Mouse (Mus musculus) limb, embryonic 13.5 days (tissue): ENCODE results near the gene Rnf212b. TPM values are rescaled to one million over a fixed set of nuclear protein-coding genes. Genes with fewer than 3 reads are reported as not detected.

Experiments
- ATAC-seq: fragments of 200-750 bp; cut with Nextera tagmentation; 2 replicates; pipeline ENCODE4 v1.8.0; 2017; ENCODE audit warnings: low read depth, moderate number of reproducible peaks, moderate TSS enrichment; ENCODE audit not compliant: low FRiP score
- H3K27ac ChIP-seq: fragments of 300-500 bp; sonication (generic); 2 replicates; pipeline ENCODE4 v1.5.1; 2015; ENCODE audit warnings: inconsistent platforms, mild to moderate bottlenecking, moderate library complexity
- H3K27me3 ChIP-seq: fragments of 300-500 bp; sonication (generic); 2 replicates; pipeline ENCODE4 v1.6.1; 2015; ENCODE audit warnings: mild to moderate bottlenecking, inconsistent platforms
- H3K36me3 ChIP-seq: fragments of 300-500 bp; sonication (generic); 2 replicates; pipeline ENCODE4 v1.6.1; 2015; ENCODE audit warnings: inconsistent platforms, mild to moderate bottlenecking, moderate library complexity
- H3K4me1 ChIP-seq: fragments of 300-500 bp; sonication (generic); 2 replicates; pipeline ENCODE4 v1.6.1; 2015; ENCODE audit warnings: inconsistent platforms
- H3K4me2 ChIP-seq: fragments of 300-500 bp; sonication (generic); replicated peaks from 2 replicates; pipeline ENCODE4 v1.6.1; 2015; ENCODE audit warnings: inconsistent platforms, mild to moderate bottlenecking, moderate library complexity
- H3K4me3 ChIP-seq: fragments of 300-500 bp; sonication (generic); 2 replicates; pipeline ENCODE4 v1.5.1; 2015; ENCODE audit warnings: moderate library complexity, mild to moderate bottlenecking, inconsistent platforms
- H3K9ac ChIP-seq: fragments of 300-500 bp; sonication (generic); 2 replicates; pipeline ENCODE4 v1.6.1; 2015; ENCODE audit warnings: mild to moderate bottlenecking, inconsistent platforms
- H3K9me3 ChIP-seq: fragments of 300-500 bp; sonication (generic); 2 replicates; pipeline ENCODE4 v1.6.1; 2016; ENCODE audit warnings: inconsistent platforms
- WGBS: fragments of 180-500 bp; shearing (Covaris S2); methylation state at CpG from one replicate; pipeline ENCODE4 v1.1.7; 2015; 5-methylcytosine and 5-hydroxymethylcytosine counted together
- polyA plus RNA-seq: library from polyadenylated mRNA; unstranded; fragments of >200 nt; fragmentation: Nextera tagmentation; extraction: Ambion mirVana; gene quantifications from 2 replicates; pipeline ENCODE4 v1.2.1, GENCODE M21; 2015

Gene Rnf212b
- polyA plus RNA-seq, 1 experiment from 2014 or later, result not detected

DNA sequence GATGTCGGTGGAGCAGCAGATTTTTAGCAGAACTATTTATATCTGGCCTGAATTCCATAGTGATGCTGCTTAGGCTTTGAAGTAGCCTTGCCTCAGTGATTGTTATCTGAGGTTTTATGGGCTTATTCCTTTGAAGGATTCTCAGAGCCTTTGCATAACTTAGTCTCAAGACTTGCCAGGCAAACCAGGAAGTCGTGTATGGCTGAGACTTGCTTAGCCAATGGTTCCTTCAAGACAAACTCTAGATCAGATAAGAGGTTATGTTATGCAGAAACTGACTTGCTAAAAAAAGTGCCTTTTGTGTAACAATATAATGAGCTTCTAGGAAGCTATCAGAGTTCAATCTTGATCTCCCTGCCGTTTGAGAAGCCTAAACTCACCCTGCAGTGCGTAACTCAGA, 11.5 kb upstream of the Rnf212b start:
- ATAC-seq, result no peak
- no peaks in the 10 kb centered on the region for H3K4me1 ChIP-seq

DNA sequence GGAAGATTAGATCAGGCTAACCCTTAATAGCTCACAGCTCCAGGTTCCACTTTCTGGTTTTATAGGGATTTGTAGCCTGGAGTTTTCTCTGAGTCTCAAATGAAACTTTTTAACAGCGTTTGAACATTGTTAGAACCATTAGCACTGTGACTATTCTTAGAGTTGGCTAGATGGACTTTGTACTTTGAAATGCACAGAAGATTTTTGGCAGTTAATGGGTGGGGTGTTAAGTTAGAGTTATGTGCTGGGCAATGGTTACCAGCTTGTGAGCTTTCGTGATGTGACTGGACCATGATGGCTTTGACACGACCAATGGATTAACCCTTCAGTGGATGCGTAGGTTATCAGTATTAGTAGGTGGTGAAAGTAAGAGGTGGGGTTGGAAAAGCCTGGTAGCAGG, 7.8 kb upstream of the Rnf212b start:
- Histone ChIP-seq H3K4me2 (no peak overlapping the region), H3K4me1 (no peaks in the 10 kb centered on the region), H3K27ac (no peak overlapping the region), H3K4me3 (no peak overlapping the region), H3K9me3 (no peaks in the 10 kb centered on the region), H3K27me3 (peaks cover 3% of the 10 kb centered on the region; the same call in 1 of the 2 replicates), H3K36me3 (no peaks in the 10 kb centered on the region), H3K9ac (no peak overlapping the region)
- 75% methylated on average over 4 of the region's 4 CpGs for WGBS
- no peak for ATAC-seq

More for the DNA sequence above, 11.5 kb upstream of the Rnf212b start:
- Histone ChIP-seq H3K27ac (no peak overlapping the region), H3K9me3 (no peaks in the 10 kb centered on the region), H3K4me3 (no peak overlapping the region), H3K9ac (no peak overlapping the region), H3K27me3 (peaks cover 12% of the 10 kb centered on the region), H3K4me2 (no peak overlapping the region), H3K36me3 (no peaks in the 10 kb centered on the region)
- 68% methylated on average over 4 of the region's 4 CpGs for WGBS

DNA sequence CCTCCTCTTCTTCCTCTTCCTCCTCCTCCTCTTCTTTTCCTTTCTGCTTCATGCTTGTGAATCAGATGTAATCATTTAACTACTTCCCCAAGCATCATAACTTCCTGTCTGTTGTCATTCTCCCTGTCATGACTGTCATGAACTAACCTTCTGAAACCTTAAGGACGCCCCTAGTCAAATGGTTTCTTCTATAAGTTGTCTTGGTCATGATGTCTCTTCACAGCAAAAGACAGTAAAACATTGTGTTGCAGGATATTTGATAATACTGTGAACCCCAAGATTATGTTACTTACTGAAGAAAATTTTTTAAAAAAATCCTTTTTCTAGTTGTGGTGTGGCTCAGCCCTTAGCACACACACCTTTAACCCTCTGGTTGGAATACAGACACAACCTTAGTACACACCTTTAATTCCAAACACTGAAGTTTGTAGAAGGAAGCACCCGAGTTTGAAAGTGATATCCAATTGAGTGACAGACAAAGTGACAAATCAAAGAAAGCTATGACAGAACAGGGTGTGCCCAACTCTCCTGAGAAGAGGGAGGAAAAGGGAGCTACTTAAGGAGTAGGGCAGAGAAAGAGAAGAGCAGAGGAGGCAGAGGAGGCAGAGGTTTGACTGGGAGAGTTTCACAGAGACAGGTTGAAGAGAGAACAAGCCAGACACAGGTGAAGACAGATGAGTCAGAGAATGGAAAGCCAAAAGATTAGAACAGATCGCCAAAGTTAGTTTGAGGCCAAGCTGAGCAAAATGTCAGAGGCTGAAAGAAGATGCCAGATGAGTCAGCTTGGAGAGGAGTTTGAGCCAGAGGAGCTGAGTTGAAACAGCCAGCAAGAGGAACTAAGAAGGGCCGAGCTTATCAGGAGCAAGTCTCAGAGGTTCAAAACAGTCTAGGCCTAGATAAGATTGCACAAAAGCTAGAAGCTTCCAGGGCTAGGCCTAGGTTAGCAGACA, 4.9 kb upstream of the Rnf212b start:
- ATAC-seq, result no peak
- peaks cover 3% of the 10 kb centered on the region; the same call in 1 of the 2 replicates for H3K27me3 ChIP-seq
- H3K9ac ChIP-seq, result no peak overlapping the region
- 72% methylated on average over 4 of the region's 4 CpGs for WGBS
- no peaks in the 10 kb centered on the region for H3K36me3 ChIP-seq
- no peak overlapping the region for H3K4me3 ChIP-seq
- H3K27ac ChIP-seq, result no peak overlapping the region
- no peaks in the 10 kb centered on the region for H3K4me1 ChIP-seq
- no peak overlapping the region for H3K4me2 ChIP-seq
- no peaks in the 10 kb centered on the region for H3K9me3 ChIP-seq

DNA sequence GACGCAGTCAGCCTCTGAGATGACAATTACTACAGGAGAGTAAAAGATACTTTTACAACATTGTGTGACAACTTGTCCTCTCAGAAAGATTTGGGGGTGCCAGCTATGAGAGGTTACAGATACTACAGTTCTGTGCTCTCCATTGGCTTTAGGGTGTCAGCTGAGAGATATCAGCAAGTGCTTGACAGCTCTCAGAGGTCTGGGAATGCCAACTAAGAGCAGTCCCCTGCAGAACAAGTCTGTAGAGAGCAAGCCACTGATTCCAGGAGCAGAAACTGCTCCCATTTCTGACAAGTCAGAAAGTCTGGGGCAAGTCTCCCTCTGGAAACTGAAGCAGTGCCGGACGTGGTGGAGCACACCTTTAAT, 4.3 kb upstream of the Rnf212b start:
- no peak overlapping the region for H3K4me3 ChIP-seq
- H3K4me1 ChIP-seq, result no peaks in the 10 kb centered on the region
- H3K9ac ChIP-seq, result no peak overlapping the region
- no peaks in the 10 kb centered on the region for H3K36me3 ChIP-seq
- H3K9me3 ChIP-seq, result no peaks in the 10 kb centered on the region
- H3K27me3 ChIP-seq, result peaks cover 3% of the 10 kb centered on the region; the same call in 1 of the 2 replicates
- ATAC-seq, result no peak
- 84% methylated on average over 3 of the region's 3 CpGs for whole genome bisulfite sequencing
- H3K27ac ChIP-seq, result no peak overlapping the region
- no peak overlapping the region for H3K4me2 ChIP-seq

DNA sequence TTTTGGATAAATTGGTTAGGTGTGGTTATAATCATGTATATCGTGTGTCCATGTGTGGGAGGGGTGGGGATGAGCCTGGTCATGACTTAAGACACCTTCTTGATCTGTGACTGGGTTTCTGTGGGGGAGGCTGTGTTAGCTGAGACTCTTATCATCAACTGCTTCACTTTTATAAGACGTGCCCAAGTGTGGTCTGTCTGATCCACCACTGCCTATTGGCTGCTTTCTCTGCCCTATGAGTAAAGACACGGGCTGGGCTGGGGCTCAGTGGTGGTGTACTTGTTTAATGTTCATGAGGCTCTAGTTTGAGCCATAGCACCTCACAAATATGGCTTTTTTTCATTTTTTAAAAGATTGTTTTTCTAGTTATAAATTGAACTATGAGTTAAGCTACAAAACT, 1.8 kb downstream of the Rnf212b start:
- Histone ChIP-seq H3K9me3 (no peaks in the 10 kb centered on the region), H3K4me3 (no peak overlapping the region), H3K4me2 (no peak overlapping the region), H3K4me1 (no peaks in the 10 kb centered on the region), H3K27ac (no peak overlapping the region), H3K27me3 (no peaks in the 10 kb centered on the region), H3K36me3 (no peaks in the 10 kb centered on the region), H3K9ac (no peak overlapping the region)
- WGBS, result 65% methylated on average over 3 of the region's 3 CpGs
- ATAC-seq, result no peak

DNA sequence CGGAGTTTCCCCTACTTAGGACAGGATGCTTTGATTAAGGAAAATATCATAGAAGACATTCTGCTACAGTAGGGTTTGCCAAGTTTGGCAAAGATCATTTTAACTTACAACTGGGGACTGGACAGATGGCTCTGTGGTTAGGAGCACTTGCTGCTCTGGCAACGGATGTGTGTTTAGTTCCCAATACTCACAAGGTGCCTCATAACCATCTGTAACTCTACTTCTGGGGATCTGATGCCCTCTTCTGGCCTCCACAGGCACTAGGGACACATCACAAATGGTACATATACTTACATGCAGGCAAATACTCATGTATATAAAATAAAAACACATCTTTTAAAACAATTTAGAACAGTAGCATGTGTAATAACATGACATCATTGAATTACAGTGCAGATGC, 3.9 kb downstream of the Rnf212b start:
- WGBS, result 39% methylated on average over 2 of the region's 2 CpGs
- Histone ChIP-seq H3K9me3 (no peaks in the 10 kb centered on the region), H3K4me1 (no peaks in the 10 kb centered on the region), H3K4me2 (no peak overlapping the region), H3K4me3 (no peak overlapping the region), H3K9ac (no peak overlapping the region), H3K27me3 (no peaks in the 10 kb centered on the region), H3K27ac (no peak overlapping the region), H3K36me3 (no peaks in the 10 kb centered on the region)
- no peak for ATAC-seq

DNA sequence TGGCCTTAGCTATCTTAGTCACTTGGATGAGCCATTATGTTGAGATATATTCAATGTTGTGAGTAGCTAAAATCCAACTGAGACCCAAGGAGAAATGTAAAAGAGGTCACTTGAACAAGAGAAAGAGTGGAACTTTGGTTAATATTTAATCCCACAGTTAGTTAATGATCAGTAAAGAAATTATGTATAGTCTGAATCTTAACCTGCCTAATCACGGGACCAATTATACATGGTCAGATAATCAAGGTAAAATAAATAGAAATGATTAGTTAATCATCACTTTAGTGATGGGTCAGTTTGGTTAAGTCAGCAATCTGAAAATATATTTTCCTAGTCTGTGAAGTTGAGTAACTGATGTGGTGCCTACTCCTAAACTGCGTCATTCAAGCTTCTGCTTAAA, 8.4 kb downstream of the Rnf212b start:
- 89% methylated on average over 2 of the region's 2 CpGs for WGBS
- H3K9me3 ChIP-seq, result no peaks in the 10 kb centered on the region

DNA sequence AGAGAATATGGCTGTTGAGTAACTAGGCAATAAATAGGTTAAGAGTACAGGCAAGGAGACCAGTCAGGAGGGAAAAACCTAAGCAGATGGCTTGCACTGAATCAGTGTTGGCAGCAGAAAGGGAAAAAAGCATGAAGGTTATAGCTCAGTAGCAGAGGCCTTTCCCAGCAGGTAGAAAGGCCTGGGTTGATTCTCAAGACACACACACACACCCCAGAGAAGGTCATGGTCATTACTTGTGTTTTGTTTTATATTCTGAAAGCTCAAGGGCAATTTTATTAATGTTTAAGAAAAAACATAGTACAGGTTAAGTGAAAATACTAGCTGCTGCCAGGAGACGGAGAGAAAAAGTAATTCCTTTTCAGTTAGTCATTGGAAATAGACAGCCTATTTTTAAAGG, 9.8 kb downstream of the Rnf212b start:
- no peak for ATAC-seq
- H3K4me1 ChIP-seq, result no peaks in the 10 kb centered on the region
- H3K27me3 ChIP-seq, result no peaks in the 10 kb centered on the region
- no peaks in the 10 kb centered on the region for H3K36me3 ChIP-seq
- H3K27ac ChIP-seq, result no peak overlapping the region
- H3K4me3 ChIP-seq, result no peak overlapping the region
- no peaks in the 10 kb centered on the region for H3K9me3 ChIP-seq
- 63% methylated on average over 1 of the region's 1 CpGs for whole genome bisulfite sequencing
- H3K4me2 ChIP-seq, result no peak overlapping the region
- H3K9ac ChIP-seq, result no peak overlapping the region

More for the DNA sequence above, 8.4 kb downstream of the Rnf212b start:
- no peak for ATAC-seq
- Histone ChIP-seq H3K27ac (no peak overlapping the region), H3K36me3 (no peaks in the 10 kb centered on the region), H3K4me1 (no peaks in the 10 kb centered on the region), H3K9ac (no peak overlapping the region), H3K4me3 (no peak overlapping the region), H3K27me3 (no peaks in the 10 kb centered on the region), H3K4me2 (no peak overlapping the region)

DNA sequence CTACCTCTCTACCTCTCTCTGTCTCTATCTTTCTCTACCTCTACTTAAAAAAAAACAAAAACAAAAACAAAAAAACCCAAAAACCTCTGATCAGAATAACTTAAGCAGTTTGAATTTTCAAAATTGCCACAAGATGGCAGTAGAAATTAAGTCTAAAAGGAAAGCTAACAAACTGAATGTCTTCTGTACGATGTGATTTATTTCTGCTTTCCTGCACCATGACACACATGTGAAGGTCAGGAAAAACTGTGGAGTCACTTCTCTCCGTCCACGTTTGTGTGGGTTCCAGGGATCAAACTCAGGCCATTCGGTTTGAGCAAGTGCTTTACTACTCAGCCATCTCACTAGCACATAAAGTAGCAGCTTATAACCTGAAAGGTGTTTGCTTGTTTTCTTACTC, 29.5 kb downstream of the Rnf212b start:
- no peaks in the 10 kb centered on the region for H3K9me3 ChIP-seq
- no peak overlapping the region for H3K4me3 ChIP-seq
- no peaks in the 10 kb centered on the region for H3K4me1 ChIP-seq
- H3K27ac ChIP-seq, result no peak overlapping the region
- H3K27me3 ChIP-seq, result 0 out of 2 replicates have a peak, but pooled peaks cover 3% of the 10 kb centered on the region
- no peak overlapping the region for H3K9ac ChIP-seq
- WGBS, result 4% methylated on average over 4 of the region's 4 CpGs
- H3K4me2 ChIP-seq, result no peak overlapping the region
- ATAC-seq, result no peak
- no peaks in the 10 kb centered on the region for H3K36me3 ChIP-seq

DNA sequence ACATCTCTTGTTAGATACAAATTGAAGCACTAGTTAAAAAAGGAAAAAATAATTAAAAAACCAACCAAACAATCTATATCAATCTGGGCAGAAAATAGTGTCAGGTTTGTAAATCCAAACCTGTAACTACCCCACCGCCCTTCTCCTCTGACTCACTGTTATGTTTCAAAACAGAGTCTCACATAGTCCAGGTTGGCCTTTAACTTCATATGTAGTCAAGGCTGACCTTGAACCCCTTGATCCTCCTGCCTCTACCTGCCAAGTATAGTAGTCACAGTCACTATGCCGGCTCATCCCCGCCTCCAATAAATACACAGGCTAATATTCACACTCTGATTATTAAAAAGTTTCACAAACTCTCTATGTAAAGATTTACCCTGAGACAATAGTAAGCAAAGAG, 41.8 kb downstream of the Rnf212b start:
- no peak for ATAC-seq
- 96% methylated on average over 3 of the region's 3 CpGs for WGBS
- H3K27ac ChIP-seq, result no peak overlapping the region

DNA sequence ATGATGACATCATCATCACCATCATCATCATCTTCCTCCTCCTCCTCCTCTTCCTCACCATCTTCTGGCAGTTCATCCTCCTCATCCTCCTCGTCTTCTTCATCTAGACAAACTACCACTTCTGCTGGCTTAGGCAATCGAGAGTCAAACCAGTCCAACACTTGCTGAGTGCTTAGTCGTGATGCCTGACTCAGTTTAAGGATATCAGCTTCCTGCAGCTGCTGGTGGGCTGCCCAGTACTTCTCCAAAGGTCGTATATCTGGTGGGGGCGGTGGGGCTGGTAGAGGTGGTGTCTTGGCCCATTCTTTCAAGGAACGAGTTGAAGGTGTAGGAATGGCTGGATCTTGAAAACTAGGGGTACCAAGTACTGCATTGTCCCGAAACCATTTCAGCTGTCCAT, 42.8 kb downstream of the Rnf212b start:
- H3K4me1 ChIP-seq, result no peaks in the 10 kb centered on the region
- H3K27ac ChIP-seq, result no peak overlapping the region
- H3K4me3 ChIP-seq, result no peak overlapping the region
- peaks cover 40% of the 10 kb centered on the region for H3K36me3 ChIP-seq
- no peak overlapping the region for H3K4me2 ChIP-seq
- ATAC-seq, result no peak
- H3K9me3 ChIP-seq, result no peaks in the 10 kb centered on the region
- WGBS, result 86% methylated on average over 7 of the region's 7 CpGs
- no peak overlapping the region for H3K9ac ChIP-seq
- H3K27me3 ChIP-seq, result no peaks in the 10 kb centered on the region

More for the DNA sequence above, 41.8 kb downstream of the Rnf212b start:
- Histone ChIP-seq H3K9ac (no peak overlapping the region), H3K4me1 (no peaks in the 10 kb centered on the region), H3K4me2 (no peak overlapping the region), H3K9me3 (no peaks in the 10 kb centered on the region), H3K27me3 (no peaks in the 10 kb centered on the region), H3K4me3 (no peak overlapping the region), H3K36me3 (peaks cover 40% of the 10 kb centered on the region)

DNA sequence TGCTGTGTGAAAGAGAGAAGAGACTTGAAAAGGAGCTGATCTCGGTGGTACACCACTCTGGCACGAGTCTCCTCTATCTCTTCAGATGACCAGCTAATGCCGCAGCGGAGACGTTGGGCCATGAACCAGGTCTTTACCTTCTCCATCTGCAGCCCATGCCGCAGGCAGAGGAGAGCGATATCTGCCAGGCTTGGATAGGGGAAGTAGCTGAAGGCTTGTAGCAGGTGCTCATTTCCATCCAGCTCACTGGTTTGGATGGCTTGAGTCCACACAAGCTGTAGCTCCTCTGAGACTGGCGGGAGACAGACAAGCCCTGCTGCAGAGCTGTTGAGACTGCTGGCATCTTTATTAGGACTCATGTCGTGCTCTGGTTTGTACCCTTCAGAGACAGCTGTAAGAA, 44.0 kb downstream of the Rnf212b start:
- Histone ChIP-seq H3K27me3 (no peaks in the 10 kb centered on the region), H3K9me3 (no peaks in the 10 kb centered on the region)
- WGBS, result 92% methylated on average over 9 of the region's 9 CpGs

DNA sequence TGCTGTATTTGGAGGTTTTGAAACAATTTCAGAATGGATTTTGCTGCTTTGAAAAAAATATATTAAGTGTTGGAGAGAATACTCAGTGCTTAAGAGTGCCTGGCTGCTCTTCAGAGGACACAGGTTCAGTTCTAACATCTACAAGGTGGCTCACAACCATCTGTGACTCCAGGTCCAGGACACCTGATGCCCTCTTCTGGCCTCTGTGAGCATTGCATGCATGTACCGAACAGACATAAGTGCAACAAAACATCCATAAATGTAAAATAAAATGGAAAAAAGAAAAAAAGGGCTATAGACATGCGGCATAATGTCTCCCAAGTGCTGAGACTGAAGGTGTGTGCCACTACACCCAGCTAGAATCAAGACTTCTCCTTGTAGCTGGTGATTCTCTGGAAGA, 46.6 kb downstream of the Rnf212b start:
- ATAC-seq, result no peak
- H3K9me3 ChIP-seq, result no peaks in the 10 kb centered on the region
- WGBS, result 52% methylated on average over 2 of the region's 2 CpGs

More for the DNA sequence above, 44.0 kb downstream of the Rnf212b start:
- H3K4me2 ChIP-seq, result no peak overlapping the region
- H3K4me3 ChIP-seq, result no peak overlapping the region
- peaks cover 40% of the 10 kb centered on the region for H3K36me3 ChIP-seq
- no peak for ATAC-seq
- no peak overlapping the region for H3K27ac ChIP-seq
- H3K4me1 ChIP-seq, result no peaks in the 10 kb centered on the region
- no peak overlapping the region for H3K9ac ChIP-seq

More for the DNA sequence above, 46.6 kb downstream of the Rnf212b start:
- Histone ChIP-seq H3K4me3 (no peak overlapping the region), H3K4me1 (0 out of 2 replicates have a peak, but pooled peaks cover 7% of the 10 kb centered on the region), H3K4me2 (no peak overlapping the region), H3K27me3 (no peaks in the 10 kb centered on the region), H3K9ac (no peak overlapping the region), H3K27ac (no peak overlapping the region), H3K36me3 (peaks cover 25% of the 10 kb centered on the region)
